Mouse (Mus musculus) small intestine, adult 2 months (tissue): ENCODE data around the gene Tll1.

Experiments
- CTCF ChIP-seq: fragments of 200-500 bp; IDR thresholded peaks from 2 replicates; pipeline ENCODE4 v1.5.1; 2012; ENCODE audit warnings: low read depth, mild to moderate bottlenecking, control low read depth, inconsistent platforms, low read length, moderate library complexity, mixed read lengths; ENCODE audit not compliant: insufficient replicate concordance, insufficient read length; ENCODE audit errors: extremely low read depth
- POLR2A ChIP-seq: fragments of 200-500 bp; IDR thresholded peaks from 2 replicates; pipeline ENCODE4 v1.6.1; 2012; ENCODE audit warnings: low read depth, mild to moderate bottlenecking, control low read depth, inconsistent platforms, low read length, moderate library complexity

DNA sequence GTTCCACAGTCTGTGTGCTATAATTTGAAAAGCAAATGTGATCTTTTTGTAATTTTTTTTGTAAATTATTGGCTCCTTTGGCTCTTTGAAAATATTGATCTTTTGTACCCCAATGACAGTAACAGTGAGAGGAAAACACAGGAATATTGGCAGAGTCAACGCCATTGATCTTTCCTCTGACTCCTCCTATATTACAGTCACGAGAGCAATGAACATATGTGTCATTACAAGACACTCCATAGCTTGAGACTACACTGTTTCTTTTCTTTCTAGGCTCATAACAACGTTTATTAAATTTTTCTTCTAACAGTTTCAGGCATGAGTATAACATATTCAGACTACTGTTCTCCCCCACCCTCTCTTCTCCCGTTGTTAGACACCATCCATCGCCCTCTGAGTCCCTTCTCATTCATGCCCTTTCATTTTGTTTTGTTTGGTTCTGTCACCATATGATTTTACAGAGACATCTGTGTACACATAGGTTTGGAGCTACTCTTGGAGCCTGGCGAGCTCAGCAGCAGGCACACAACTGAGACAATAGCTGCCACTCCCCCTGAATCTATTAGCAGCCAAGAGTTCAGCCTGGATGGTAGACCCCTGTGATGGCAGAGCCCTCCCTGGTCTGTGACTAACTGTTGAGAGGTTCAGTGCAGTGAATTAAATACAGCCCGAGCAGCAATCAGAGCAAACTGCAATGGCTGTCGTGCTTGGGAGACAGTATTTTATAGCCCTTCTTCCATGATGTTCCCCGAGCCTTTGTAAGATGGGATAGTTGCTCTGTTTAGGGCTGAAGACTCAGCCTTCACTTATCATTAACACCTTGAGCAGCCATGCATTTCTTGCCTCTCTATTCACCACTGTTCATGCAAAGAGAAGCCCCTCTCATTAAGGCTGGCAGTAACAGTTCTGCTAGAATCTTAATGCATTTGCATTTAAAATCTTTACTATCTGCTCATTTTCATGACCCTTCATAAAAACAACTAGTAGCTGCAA, 52.9 kb downstream of the Tll1 start:
- TF ChIP-seq POLR2A (no peak), CTCF (no peak)
